Mouse (Mus musculus) MEL (cell line): ENCODE data around the gene Nfkbie. TPM values are rescaled to one million over a fixed set of nuclear protein-coding genes. Genes with fewer than 3 reads are reported as not detected.

Experiments
- DNase-seq: peaks from one replicate; pipeline ENCODE4 v3.0.0; 2011; ENCODE audit warnings: low read depth, low spot score
- H3K27ac ChIP-seq: 2 replicates; pipeline ENCODE4 v1.5.1; 2012; ENCODE audit warnings: low read depth, mild to moderate bottlenecking, control low read depth, low read length, moderate library complexity; ENCODE audit not compliant: control insufficient read depth
- H3K27me3 ChIP-seq, 2 experiments: fragments of 150-350 bp in 1 of 2; sonication (generic) in 1 of 2; 2 replicates each; pipeline ENCODE4 v1.6.1; 2012; ENCODE audit warnings: low read length in 2 of 2, mild to moderate bottlenecking in 2 of 2, improper control_type of control experiment in 1 of 2, moderate library complexity in 1 of 2; ENCODE audit not compliant: insufficient read depth in 2 of 2, control insufficient read depth in 1 of 2
- H3K36me3 ChIP-seq, 2 experiments: 2 replicates each; pipeline ENCODE4 v1.6.1; 2012 to 2014; ENCODE audit warnings: low read length in 2 of 2, improper control_type of control experiment in 1 of 2, inconsistent platforms in 1 of 2, mild to moderate bottlenecking in 1 of 2; ENCODE audit not compliant: insufficient read depth in 2 of 2, control insufficient read depth in 1 of 2
- H3K4me1 ChIP-seq, 2 experiments: fragments of 150-350 bp in 1 of 2; sonication (generic) in 1 of 2; 2 replicates each; pipeline ENCODE4 v1.6.1; 2012; ENCODE audit warnings: low read length in 2 of 2, improper control_type of control experiment in 1 of 2, mild to moderate bottlenecking in 1 of 2; ENCODE audit not compliant: insufficient read depth in 2 of 2, control insufficient read depth in 1 of 2
- H3K4me3 ChIP-seq, 2 experiments: fragments of 150-350 bp in 1 of 2; sonication (generic) in 1 of 2; 2 replicates each; pipeline ENCODE4 v1.5.1; 2012; ENCODE audit warnings: low read depth in 2 of 2, low read length in 2 of 2, mild to moderate bottlenecking in 2 of 2, moderate library complexity in 2 of 2, control low read depth in 1 of 2, improper control_type of control experiment in 1 of 2; ENCODE audit not compliant: control insufficient read depth in 1 of 2, insufficient read depth in 1 of 2
- H3K79me2 ChIP-seq: 2 replicates; pipeline ENCODE4 v1.6.1; 2012; ENCODE audit warnings: mild to moderate bottlenecking, low read length, moderate library complexity; ENCODE audit not compliant: control insufficient read depth, poor library complexity, insufficient read depth
- H3K9ac ChIP-seq: 2 replicates; pipeline ENCODE4 v1.6.1; 2012; ENCODE audit warnings: low read depth, mild to moderate bottlenecking, control low read depth, low read length, moderate library complexity; ENCODE audit not compliant: control insufficient read depth, poor library complexity, severe bottlenecking
- H3K9me3 ChIP-seq: fragments of 150-350 bp; sonication (generic); replicated peaks from 2 replicates; pipeline ENCODE4 v1.6.1; 2012; ENCODE audit warnings: mild to moderate bottlenecking, low read length, improper control_type of control experiment, moderate library complexity; ENCODE audit not compliant: insufficient read depth
- BHLHE40 ChIP-seq: IDR thresholded peaks from 2 replicates; pipeline ENCODE4 v1.6.1; 2012; ENCODE audit warnings: low read depth, mild to moderate bottlenecking, inconsistent platforms, low read length, improper control_type of control experiment, borderline replicate concordance
- CHD2 ChIP-seq: IDR thresholded peaks from 2 replicates; pipeline ENCODE4 v1.6.1; 2011; ENCODE audit warnings: low read length, improper control_type of control experiment
- E2F4 ChIP-seq: IDR thresholded peaks from 2 replicates; pipeline ENCODE4 v1.6.1; 2011; ENCODE audit warnings: low read depth, low read length, improper control_type of control experiment, borderline replicate concordance
- ELF1 ChIP-seq: IDR thresholded peaks from 2 replicates; pipeline ENCODE4 v1.6.1; 2014; ENCODE audit warnings: low read depth, mild to moderate bottlenecking, inconsistent platforms, low read length, improper control_type of control experiment, moderate library complexity
- GABPA ChIP-seq: IDR thresholded peaks from 2 replicates; pipeline ENCODE4 v1.6.1; 2012; ENCODE audit warnings: low read depth, mild to moderate bottlenecking, inconsistent platforms, low read length, improper control_type of control experiment, moderate library complexity
- JUND ChIP-seq: IDR thresholded peaks from 2 replicates; pipeline ENCODE4 v1.6.1; 2011; ENCODE audit warnings: low read depth, mild to moderate bottlenecking, improper control_type of control experiment, low read length
- MAX ChIP-seq: IDR thresholded peaks from 2 replicates; pipeline ENCODE4 v1.6.1; 2011; ENCODE audit warnings: low read length, improper control_type of control experiment
- MAZ ChIP-seq: IDR thresholded peaks from 2 replicates; pipeline ENCODE4 v1.6.1; 2012; ENCODE audit warnings: low read depth, mild to moderate bottlenecking, inconsistent platforms, low read length, improper control_type of control experiment
- MEF2A ChIP-seq: IDR thresholded peaks from 2 replicates; pipeline ENCODE4 v1.6.1; 2014; ENCODE audit warnings: low read depth, mild to moderate bottlenecking, inconsistent platforms, low read length, improper control_type of control experiment; ENCODE audit not compliant: poor library complexity, insufficient replicate concordance, severe bottlenecking; ENCODE audit errors: extremely low read depth
- MXI1 ChIP-seq: IDR thresholded peaks from 2 replicates; pipeline ENCODE4 v1.6.1; 2011; ENCODE audit warnings: mild to moderate bottlenecking, low read depth, low read length, improper control_type of control experiment
- MYB ChIP-seq: IDR thresholded peaks from 2 replicates; pipeline ENCODE4 v1.6.1; 2011; ENCODE audit warnings: mild to moderate bottlenecking, low read depth, low read length, improper control_type of control experiment
- NRF1 ChIP-seq: IDR thresholded peaks from 2 replicates; pipeline ENCODE4 v1.6.1; 2014; ENCODE audit warnings: low read depth, mild to moderate bottlenecking, inconsistent platforms, low read length, improper control_type of control experiment, moderate library complexity; ENCODE audit not compliant: poor library complexity, insufficient read depth, severe bottlenecking
- POLR2AphosphoS2 ChIP-seq: IDR thresholded peaks from 2 replicates; pipeline ENCODE4 v1.6.1; 2011; ENCODE audit warnings: low read length, improper control_type of control experiment
- RCOR1 ChIP-seq: IDR thresholded peaks from 2 replicates; pipeline ENCODE4 v1.6.1; 2012; ENCODE audit warnings: low read depth, mild to moderate bottlenecking, inconsistent platforms, low read length, improper control_type of control experiment
- SIN3A ChIP-seq: IDR thresholded peaks from 2 replicates; pipeline ENCODE4 v1.6.1; 2012; ENCODE audit warnings: low read length, improper control_type of control experiment, inconsistent platforms
- TAL1 ChIP-seq: IDR thresholded peaks from 2 replicates; pipeline ENCODE4 v1.6.1; 2012; ENCODE audit warnings: mild to moderate bottlenecking, inconsistent platforms, low read length, moderate library complexity, mixed read lengths
- USF2 ChIP-seq, 2 experiments: IDR thresholded peaks; 2 replicates each; pipeline ENCODE4 v1.6.1; 2011 to 2012; ENCODE audit warnings: improper control_type of control experiment in 2 of 2, low read length in 2 of 2, borderline replicate concordance in 1 of 2, inconsistent platforms in 1 of 2, low read depth in 1 of 2, mild to moderate bottlenecking in 1 of 2; ENCODE audit not compliant: insufficient read depth in 1 of 2
- ZC3H11A ChIP-seq: IDR thresholded peaks from 2 replicates; pipeline ENCODE4 v1.6.1; 2012; ENCODE audit warnings: low read depth, mild to moderate bottlenecking, inconsistent platforms, low read length, improper control_type of control experiment
- ZMIZ1 ChIP-seq: IDR thresholded peaks from 2 replicates; pipeline ENCODE4 v1.6.1; 2012; ENCODE audit warnings: low read depth, mild to moderate bottlenecking, inconsistent platforms, low read length, improper control_type of control experiment, moderate library complexity
- polyA plus RNA-seq, 2 experiments: library from polyadenylated mRNA; stranded (reverse) in 1 of 2; unstranded in 1 of 2; fragments of >175 nt in 1 of 2; fragments of >200 nt in 1 of 2; gene quantifications; 2 replicates each; pipeline versions ENCODE4 v1.2.1 to v1.2.4; 2012; ENCODE audit warnings: low replicate concordance in 2 of 2, low read depth in 1 of 2; ENCODE audit not compliant: insufficient read length in 2 of 2, insufficient read depth in 1 of 2, missing spikeins in 1 of 2
- total RNA-seq: library from RNA; depleted of rRNA; stranded (reverse); fragments of 300-350 nt; gene quantifications from 2 replicates; pipeline ENCODE4 v1.2.3, GENCODE M21; 2012

Nfkbie gene
- total and polyA plus RNA-seq, 3 experiments, result 2.7 to 5.7 TPM; not detected in 1

DNA sequence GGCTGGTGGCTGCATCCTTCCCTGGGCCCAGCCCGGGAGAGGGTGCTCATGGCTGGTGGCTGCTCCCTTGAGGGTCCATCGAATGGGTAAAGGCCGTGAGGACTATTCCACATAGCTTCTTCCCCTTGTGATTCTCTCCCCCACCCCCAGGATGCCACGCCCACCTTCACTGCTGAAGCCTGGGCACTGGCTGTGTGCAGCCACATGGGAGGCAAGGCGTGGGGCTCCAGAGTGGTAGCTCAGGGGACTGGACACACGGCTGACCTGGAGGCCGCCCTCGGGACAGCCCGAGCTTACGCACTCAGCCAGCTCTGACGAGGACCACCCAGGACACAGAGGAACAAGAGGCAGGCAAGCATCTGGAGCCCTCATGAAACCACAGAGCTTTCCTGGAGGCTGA is 35.4 kb upstream of the Nfkbie start:
- no peaks in the 10 kb centered on the region for H3K27me3 ChIP-seq
- H3K9ac ChIP-seq, result no peak overlapping the region
- no peak overlapping the region for H3K27ac ChIP-seq
- H3K36me3 ChIP-seq, result no peaks in the 10 kb centered on the region
- no peaks in the 10 kb centered on the region for H3K9me3 ChIP-seq
- DNase-seq, result no peak
- H3K79me2 ChIP-seq, result no peaks in the 10 kb centered on the region
- no peak overlapping the region for H3K4me3 ChIP-seq
- H3K4me1 ChIP-seq, result no peaks in the 10 kb centered on the region
- TF ChIP-seq E2F4 (no peak), GABPA (no peak), POLR2AphosphoS2 (no peak), RCOR1 (no peak), BHLHE40 (no peak)

DNA sequence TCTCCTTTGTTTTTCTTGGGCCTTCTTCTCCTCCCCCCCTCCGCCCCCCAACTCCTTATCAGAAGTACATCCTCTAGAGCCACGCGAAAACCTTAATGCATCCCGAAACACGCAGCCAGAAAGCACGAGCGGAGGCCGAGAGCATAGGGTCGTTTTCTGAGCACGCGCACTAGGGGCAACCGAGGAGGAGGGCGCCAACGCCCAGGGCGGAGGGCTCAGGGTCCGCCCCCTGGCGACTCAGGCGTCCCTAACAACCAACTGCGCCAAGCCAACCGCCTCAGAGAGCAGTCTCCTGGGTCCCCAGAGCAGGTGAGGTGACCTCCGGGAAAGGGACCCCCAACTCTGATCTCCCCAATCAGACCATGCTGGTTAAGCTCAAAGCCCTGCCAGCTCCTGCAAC is 32.2 kb upstream of the Nfkbie start, which contains the start of gene Tcte1:
Gene Tcte1 (plus strand): TSS at position 172 of the 400 bp plus-strand sequence.
- Histone ChIP-seq H3K4me1 (no peaks in the 10 kb centered on the region), H3K9ac (no peak within 1 kb of the TSS), H3K27ac (no peak within 1 kb of the TSS), H3K27me3 (peaks cover 1 to 3% of the 10 kb centered on the region in 2 experiments; a peak in 2 of 4 replicates), H3K36me3 (no peaks in the 10 kb centered on the region), H3K9me3 (no peaks in the 10 kb centered on the region), H3K4me3 (no peak within 1 kb of the TSS), H3K79me2 (no peaks in the 10 kb centered on the region)
- TF ChIP-seq SIN3A (no peak), POLR2AphosphoS2 (no peak), JUND (no peak), NRF1 (no peak), MAX (no peak), ZC3H11A (no peak), E2F4 (no peak), MYB (no peak), CHD2 (no peak), MAZ (no peak), BHLHE40 (no peak), ELF1 (no peak), USF2 (IDR thresholded peaks at IDR 0.05; ENCODE audit: borderline replicate concordance in 1 of 2, insufficient read depth in 1 of 2, low read depth in 1 of 2, low read length in 2 of 2) (no peak), ZMIZ1 (no peak), MEF2A (no peak), MXI1 (no peak), TAL1 (no peak)
- DNase-seq, result no peak
